Mouse (Mus musculus) embryonic facial prominence, embryonic 12.5 days (tissue): ENCODE data around the gene Pou3f1. TPM values are rescaled to one million over a fixed set of nuclear protein-coding genes. Genes with fewer than 3 reads are reported as not detected.

Source experiments
- ATAC-seq: fragments of 200-750 bp; cut with Nextera tagmentation; 2 replicates; pipeline ENCODE4 v1.8.0; 2017; ENCODE audit not compliant: insufficient number of reproducible peaks, insufficient read depth, low FRiP score, low TSS enrichment
- H3K27ac ChIP-seq: fragments of 300-500 bp; sonication (generic); 2 replicates; pipeline ENCODE4 v1.5.1; 2016; ENCODE audit warnings: mild to moderate bottlenecking
- H3K27me3 ChIP-seq: fragments of 300-500 bp; sonication (generic); 2 replicates; pipeline ENCODE4 v1.6.1; 2016; ENCODE audit warnings: mild to moderate bottlenecking, moderate library complexity
- H3K36me3 ChIP-seq: fragments of 300-500 bp; sonication (generic); 2 replicates; pipeline ENCODE4 v1.6.1; 2016; ENCODE audit warnings: mild to moderate bottlenecking
- H3K4me1 ChIP-seq: fragments of 300-500 bp; sonication (generic); 2 replicates; pipeline ENCODE4 v1.6.1; 2016
- H3K4me2 ChIP-seq: fragments of 300-500 bp; sonication (generic); replicated peaks from 2 replicates; pipeline ENCODE4 v1.6.1; 2016; ENCODE audit warnings: mild to moderate bottlenecking, moderate library complexity
- H3K4me3 ChIP-seq: fragments of 300-500 bp; sonication (generic); 2 replicates; pipeline ENCODE4 v1.5.1; 2016; ENCODE audit warnings: mild to moderate bottlenecking
- H3K9ac ChIP-seq: fragments of 300-500 bp; sonication (generic); 2 replicates; pipeline ENCODE4 v1.6.1; 2016; ENCODE audit warnings: mild to moderate bottlenecking, moderate library complexity
- H3K9me3 ChIP-seq: fragments of 300-500 bp; sonication (generic); 2 replicates; pipeline ENCODE4 v1.6.1; 2016; ENCODE audit warnings: mild to moderate bottlenecking, moderate library complexity
- WGBS: fragments of 180-500 bp; shearing (Covaris S2); methylation state at CpG from one replicate; pipeline ENCODE4 v1.1.7; 2016; 5-methylcytosine and 5-hydroxymethylcytosine counted together
- polyA plus RNA-seq: library from polyadenylated mRNA; unstranded; fragments of >200 nt; fragmentation: Nextera tagmentation; extraction: Ambion mirVana; gene quantifications from 2 replicates; pipeline ENCODE4 v1.2.1, GENCODE M21; 2016

Gene Pou3f1
- polyA plus RNA-seq, 1 experiment from 2014 or later, result 3.6 TPM

- 0 out of 2 replicates have a peak, but pooled peaks cover 4% of the 10 kb centered on the region for H3K27me3 ChIP-seq
- H3K9ac ChIP-seq, result peak within 1 kb of the TSS; percentile 81
- peak within 1 kb of the TSS; percentile 68 for H3K4me2 ChIP-seq
- H3K4me1 ChIP-seq, result peaks cover 16% of the 10 kb centered on the region; the same call in 1 of the 2 replicates
- peaks cover 7% of the 10 kb centered on the region; the same call in 1 of the 2 replicates for H3K36me3 ChIP-seq
- peak; percentile 92 for ATAC-seq
- peak within 1 kb of the TSS; percentile 55; the same call in 1 of the 2 replicates for H3K27ac ChIP-seq
- peak within 1 kb of the TSS; percentile 87 for H3K4me3 ChIP-seq
- WGBS, result under 1% methylated on average over 43 of the region's 43 CpGs
- no peaks in the 10 kb centered on the region for H3K9me3 ChIP-seq
Observed at GRCm38 (mm10) chr4:124693135-124693894, 36.7 kb downstream of the Pou3f1 start, which contains the start of gene Utp11. Utp11 (minus strand) TSS chr4:124693600.

- 76% methylated on average over 2 of the region's 2 CpGs for WGBS
Observed at GRCm38 (mm10) chr4:124694572-124694971, 38.0 kb downstream of the Pou3f1 start.

GRCm38 (mm10) chr4:124695786-124696516 is 39.3 kb downstream of the Pou3f1 start:
- Histone ChIP-seq H3K27me3 (0 out of 2 replicates have a peak, but pooled peaks cover 4% of the 10 kb centered on the region), H3K4me1 (peaks cover 21% of the 10 kb centered on the region), H3K27ac (no peak overlapping the region), H3K4me3 (no peak overlapping the region), H3K9ac (peak overlapping the region; percentile 12; the same call in 1 of the 2 replicates), H3K36me3 (no peaks in the 10 kb centered on the region), H3K9me3 (no peaks in the 10 kb centered on the region), H3K4me2 (no peak overlapping the region; the same call in 1 of the 2 replicates)
- ATAC-seq, result no peak
- WGBS, result 14% methylated on average over 18 of the region's 18 CpGs

More at GRCm38 (mm10) chr4:124694572-124694971, 38.0 kb downstream of the Pou3f1 start:
- H3K4me3 ChIP-seq, result no peak overlapping the region
- no peaks in the 10 kb centered on the region for H3K9me3 ChIP-seq
- H3K27ac ChIP-seq, result no peak overlapping the region
- ATAC-seq, result no peak
- no peak overlapping the region for H3K4me2 ChIP-seq
- no peak overlapping the region for H3K9ac ChIP-seq
- peaks cover 18% of the 10 kb centered on the region for H3K4me1 ChIP-seq
- H3K27me3 ChIP-seq, result 0 out of 2 replicates have a peak, but pooled peaks cover 4% of the 10 kb centered on the region
- 0 out of 2 replicates have a peak, but pooled peaks cover under 1% of the 10 kb centered on the region for H3K36me3 ChIP-seq

- Histone ChIP-seq H3K36me3 (no peaks in the 10 kb centered on the region), H3K27me3 (0 out of 2 replicates have a peak, but pooled peaks cover 4% of the 10 kb centered on the region), H3K9ac (peak overlapping the region; percentile 98), H3K4me1 (peaks cover 50% of the 10 kb centered on the region), H3K9me3 (no peaks in the 10 kb centered on the region), H3K4me2 (peak overlapping the region; percentile 80), H3K4me3 (peak overlapping the region; percentile 95), H3K27ac (peak overlapping the region; percentile 97)
- 3% methylated on average over 6 of the region's 6 CpGs for WGBS
- ATAC-seq, result no peak
Observed at GRCm38 (mm10) chr4:124699791-124700190, 43.2 kb downstream of the Pou3f1 start.

- peak within 1 kb of the TSS; percentile 80 for H3K4me2 ChIP-seq
- H3K4me3 ChIP-seq, result peak within 1 kb of the TSS; percentile 95
- H3K27me3 ChIP-seq, result no peaks in the 10 kb centered on the region
- peaks cover 56% of the 10 kb centered on the region for H3K4me1 ChIP-seq
- H3K27ac ChIP-seq, result peak within 1 kb of the TSS; percentile 97
- peak; percentile 61 for ATAC-seq
- under 1% methylated on average over 47 of the region's 59 CpGs for WGBS
- H3K9me3 ChIP-seq, result no peaks in the 10 kb centered on the region
- H3K36me3 ChIP-seq, result 0 out of 2 replicates have a peak, but pooled peaks cover 3% of the 10 kb centered on the region
- peak within 1 kb of the TSS; percentile 98 for H3K9ac ChIP-seq
Observed at GRCm38 (mm10) chr4:124700248-124700971, 43.8 kb downstream of the Pou3f1 start, which contains the start of gene Fhl3. Fhl3 (plus strand) TSS chr4:124700701.

DNA sequence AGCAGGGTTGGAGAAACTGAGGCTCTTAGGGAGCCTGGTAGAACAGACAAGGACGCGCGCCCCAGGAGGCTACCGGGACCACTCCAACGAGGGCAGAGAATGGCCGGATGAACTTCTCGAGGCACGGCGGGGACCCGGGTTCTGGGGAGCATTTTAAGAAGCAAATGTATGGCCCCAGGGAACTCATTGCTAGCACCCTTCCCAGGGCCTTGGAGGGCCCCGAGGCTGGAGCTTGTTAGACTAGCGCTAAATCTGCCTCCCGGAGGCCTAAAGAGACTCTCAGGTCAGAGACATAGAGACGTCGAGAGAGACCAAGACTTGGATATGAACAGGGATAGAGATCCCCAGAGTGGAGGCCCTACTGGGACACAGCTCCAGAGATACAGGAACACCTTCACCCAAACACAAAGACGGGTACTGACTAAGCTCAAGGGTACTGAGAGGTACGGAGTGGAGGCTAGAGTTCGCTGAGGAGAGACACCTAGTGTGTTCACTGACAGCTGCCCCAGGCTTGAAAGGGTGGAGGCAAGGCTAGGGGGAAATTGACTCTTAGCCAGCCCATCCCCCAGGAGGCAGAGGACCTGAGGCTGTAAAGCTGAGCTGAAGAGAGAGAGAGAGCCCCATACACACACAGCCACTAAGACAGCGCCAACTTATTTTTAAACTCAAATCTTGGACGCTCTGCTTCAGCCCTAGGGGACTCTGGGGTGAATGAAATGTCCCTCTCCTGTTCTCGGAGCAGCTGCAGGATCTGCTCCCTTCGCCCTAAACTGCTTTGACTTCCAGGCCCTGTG is 44.6 kb downstream of the Pou3f1 start:
- under 1% methylated on average over 22 of the region's 22 CpGs for WGBS
- peak overlapping the region; percentile 95 for H3K4me3 ChIP-seq
- H3K4me2 ChIP-seq, result peak overlapping the region; percentile 80
- no peaks in the 10 kb centered on the region for H3K27me3 ChIP-seq
- H3K36me3 ChIP-seq, result peaks cover 12% of the 10 kb centered on the region
- H3K9ac ChIP-seq, result peak overlapping the region; percentile 98
- ATAC-seq, result 0 out of 2 replicates have a peak, but pooled peaks have one; percentile 3
- H3K4me1 ChIP-seq, result peaks cover 55% of the 10 kb centered on the region
- H3K9me3 ChIP-seq, result no peaks in the 10 kb centered on the region
- H3K27ac ChIP-seq, result peak overlapping the region; percentile 97

DNA sequence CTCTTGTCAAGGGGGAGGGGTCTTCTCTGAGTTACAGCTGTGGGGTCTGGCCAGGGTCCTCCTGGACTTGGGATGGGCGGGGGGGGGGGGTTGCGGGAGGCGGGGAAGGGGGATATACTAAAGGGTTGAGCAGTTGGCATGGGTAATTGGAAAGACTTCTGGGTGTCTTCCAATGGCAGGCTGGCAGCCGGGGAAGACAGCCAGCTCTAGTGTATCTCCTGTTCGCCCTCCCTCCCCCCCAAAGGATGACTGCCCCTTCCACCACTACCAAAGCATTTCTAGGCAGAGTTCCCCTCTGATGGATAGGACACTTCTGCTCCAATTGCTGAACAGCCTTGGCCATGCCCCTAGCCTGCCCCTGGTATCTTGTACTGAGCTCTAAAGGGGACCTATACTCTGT is 45.3 kb downstream of the Pou3f1 start:
- no peak for ATAC-seq
- Histone ChIP-seq H3K27me3 (no peaks in the 10 kb centered on the region), H3K4me3 (peak overlapping the region; percentile 95), H3K9me3 (no peaks in the 10 kb centered on the region), H3K36me3 (peaks cover 16% of the 10 kb centered on the region), H3K4me1 (peaks cover 54% of the 10 kb centered on the region), H3K27ac (peak overlapping the region; percentile 97), H3K9ac (peak overlapping the region; percentile 98), H3K4me2 (peak overlapping the region; percentile 80)
- 28% methylated on average over 4 of the region's 5 CpGs for WGBS

DNA sequence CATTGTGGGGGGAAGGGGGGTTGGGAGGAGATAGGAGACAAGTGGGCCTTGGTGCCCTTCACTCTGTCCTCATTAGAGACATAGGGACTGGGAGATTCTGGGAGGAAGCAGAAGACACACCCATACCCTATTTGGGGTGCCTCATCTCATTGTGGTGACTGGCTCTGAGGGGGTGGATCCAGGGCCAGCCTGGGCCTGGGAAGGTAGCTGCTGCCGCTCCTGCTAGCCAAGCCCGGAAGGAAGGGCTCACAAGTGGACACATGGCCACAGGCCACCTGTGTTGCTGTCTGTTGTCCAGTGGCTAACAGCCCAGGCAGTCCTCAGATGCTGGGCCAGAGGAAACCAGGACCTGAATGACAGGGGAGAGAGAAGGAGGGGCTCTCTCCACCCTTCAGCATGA is 46.8 kb downstream of the Pou3f1 start:
- H3K4me1 ChIP-seq, result peaks cover 65% of the 10 kb centered on the region
- ATAC-seq, result no peak
- H3K27me3 ChIP-seq, result no peaks in the 10 kb centered on the region
- H3K27ac ChIP-seq, result peak overlapping the region; percentile 96
- H3K36me3 ChIP-seq, result peaks cover 26% of the 10 kb centered on the region
- 21% methylated on average over 2 of the region's 2 CpGs for WGBS
- H3K9me3 ChIP-seq, result no peaks in the 10 kb centered on the region
- peak overlapping the region; percentile 25; the same call in 1 of the 2 replicates for H3K9ac ChIP-seq
- H3K4me2 ChIP-seq, result peak overlapping the region; percentile 80
- peak overlapping the region; percentile 22 for H3K4me3 ChIP-seq

- no peak for ATAC-seq
- Histone ChIP-seq H3K4me2 (peak overlapping the region; percentile 80), H3K4me1 (peaks cover 69% of the 10 kb centered on the region), H3K27me3 (no peaks in the 10 kb centered on the region), H3K9me3 (no peaks in the 10 kb centered on the region), H3K4me3 (peak overlapping the region; percentile 22), H3K27ac (peak overlapping the region; percentile 96), H3K36me3 (peaks cover 26% of the 10 kb centered on the region), H3K9ac (peak overlapping the region; percentile 40)
- WGBS, result 3% methylated on average over 6 of the region's 6 CpGs
Observed at GRCm38 (mm10) chr4:124703881-124704796, 47.5 kb downstream of the Pou3f1 start.
